Mouse (Mus musculus): ENCODE data around the gene Samd4. TPM values are rescaled to one million over a fixed set of nuclear protein-coding genes. Genes with fewer than 3 reads are reported as not detected.

Gene Samd4
- polyA plus RNA-seq, 1 experiment = 28.6 TPM

- no peak for DNase-seq (ENCODE audit: low spot score)
Measured at GRCm38 (mm10) chr14:46955574-46956043, 73.0 kb downstream of the Samd4 start.

- no peak for DNase-seq (ENCODE audit: low spot score)
Measured at GRCm38 (mm10) chr14:46956121-46956520, 73.5 kb downstream of the Samd4 start.

DNA sequence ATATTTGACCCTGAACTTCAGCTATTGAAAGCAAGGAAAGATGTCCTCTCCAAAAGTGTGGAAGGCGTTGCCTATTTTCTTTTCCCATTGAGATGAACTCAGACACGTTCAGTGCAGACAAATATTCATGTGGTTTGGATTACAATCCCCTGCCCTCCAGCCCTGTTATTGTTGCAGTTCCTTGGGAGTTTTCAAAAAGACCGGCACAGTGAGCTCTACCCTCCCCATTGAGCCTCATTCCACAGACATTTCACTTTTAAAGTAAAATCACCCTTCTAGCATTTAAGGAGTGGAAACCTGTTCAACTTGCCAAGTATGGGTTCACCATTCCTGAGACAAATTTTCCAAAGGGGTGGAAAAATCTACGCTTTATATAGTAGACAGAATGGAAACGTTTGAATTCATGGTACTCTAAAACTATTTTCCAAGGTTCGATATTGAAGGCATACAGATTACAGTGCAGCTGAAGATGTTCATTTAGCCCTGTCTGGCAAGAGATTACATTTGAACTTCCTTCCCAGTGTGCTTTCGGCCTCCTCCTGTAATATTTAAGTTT, 76.6 kb downstream of the Samd4 start:
- no peak for DNase-seq (ENCODE audit: low spot score)

DNA sequence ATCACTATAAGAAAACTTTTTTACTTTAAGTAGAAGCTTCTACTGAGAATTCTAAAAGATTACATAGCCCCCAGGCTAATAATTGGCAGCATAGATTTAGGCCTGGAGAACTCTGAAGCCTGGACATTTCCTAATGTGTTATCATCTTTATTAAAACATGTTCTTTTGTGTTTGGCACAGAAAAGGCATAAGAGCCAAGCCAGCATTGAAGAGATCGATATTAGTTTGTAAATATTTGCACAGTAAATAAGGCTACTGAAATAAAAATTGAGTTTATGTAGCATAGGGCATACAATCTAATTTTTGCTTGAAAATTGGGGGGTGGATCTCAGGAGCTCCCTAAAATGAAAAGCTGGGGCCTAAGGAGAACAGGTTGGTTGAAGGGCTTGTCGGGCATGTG, 77.2 kb downstream of the Samd4 start:
- no peak for DNase-seq (ENCODE audit: low spot score)

- no peak for DNase-seq (ENCODE audit: low spot score)
Measured at GRCm38 (mm10) chr14:46962832-46963231, 80.2 kb downstream of the Samd4 start.

DNA sequence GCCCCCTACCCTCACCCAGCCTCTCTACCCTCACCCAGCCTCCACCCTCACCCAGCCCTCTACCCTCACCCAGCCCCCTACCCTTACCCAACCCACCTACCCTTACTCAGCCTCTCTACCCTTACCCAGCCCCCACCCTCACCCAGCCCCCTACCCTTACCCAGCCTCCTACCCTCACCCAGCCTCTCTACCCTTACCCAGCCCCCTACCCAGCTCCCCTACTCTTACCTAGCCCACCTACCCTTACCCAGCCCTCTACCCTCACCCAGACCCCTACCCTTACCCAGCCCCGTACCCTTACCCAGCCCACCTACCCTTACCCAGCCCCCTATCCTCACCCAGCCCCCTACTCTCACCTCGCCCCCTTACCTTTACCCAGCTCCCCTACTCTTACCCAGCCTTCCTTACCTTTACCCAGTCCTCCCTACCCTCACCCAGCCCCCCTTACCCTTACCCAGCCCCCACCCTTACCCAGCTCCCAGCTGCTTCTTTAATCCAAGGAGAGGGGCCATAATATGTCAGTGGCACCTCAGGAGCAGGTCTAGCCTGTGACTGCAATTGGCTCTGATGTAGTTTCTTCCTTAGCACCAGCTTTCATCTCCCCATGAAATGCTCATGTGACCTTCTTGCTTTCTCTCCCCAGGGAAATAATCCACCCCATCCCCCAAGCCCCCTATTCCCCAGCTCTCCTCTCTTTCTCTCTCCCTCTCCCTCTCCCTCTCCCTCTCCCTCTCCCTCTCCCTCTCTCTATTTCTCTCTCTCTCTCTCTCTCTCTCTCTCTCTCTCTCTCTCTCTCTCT, 81.6 kb downstream of the Samd4 start:
- DNase-seq (ENCODE audit: low spot score) = no peak

DNA sequence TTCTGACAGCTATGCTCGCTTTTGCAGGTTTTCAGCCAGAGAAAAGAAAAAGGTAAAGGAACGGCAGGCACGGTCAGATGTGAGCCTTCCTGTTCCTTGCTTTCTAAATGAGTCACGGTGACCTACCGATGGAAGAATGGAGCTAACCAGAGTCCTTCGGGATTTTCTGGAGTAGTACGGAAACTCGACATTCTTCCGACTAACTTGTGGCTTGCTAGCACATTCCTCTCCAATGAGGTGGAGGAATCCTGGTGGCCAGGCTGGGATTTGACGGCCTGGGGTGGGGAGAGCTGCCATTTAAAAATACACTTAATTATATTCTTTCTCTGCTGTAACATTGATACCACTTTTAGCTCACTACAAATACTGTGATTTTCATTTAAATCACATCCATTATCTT, 83.6 kb downstream of the Samd4 start:
- DNase-seq (ENCODE audit: low spot score) = no peak

DNA sequence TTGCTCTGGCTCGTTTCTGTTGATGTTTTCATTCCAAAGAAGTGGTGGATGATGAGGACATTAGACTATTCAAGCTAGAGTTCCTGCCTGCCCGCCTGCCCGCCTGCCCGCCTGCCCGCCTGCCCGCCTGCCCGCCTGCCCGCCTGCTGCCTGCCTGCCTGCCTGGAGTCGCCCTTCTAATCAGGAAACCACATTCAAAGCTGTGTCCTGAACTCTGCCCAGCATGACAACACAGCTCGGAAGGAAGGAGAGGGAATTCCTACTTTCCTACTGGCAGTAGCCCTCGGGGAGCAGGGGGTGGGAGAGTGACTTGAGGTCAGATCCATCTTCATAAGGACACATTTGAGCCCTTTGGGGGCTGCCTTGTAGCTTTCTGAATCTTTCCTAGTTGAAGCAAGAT, 85.4 kb downstream of the Samd4 start:
- DNase-seq (ENCODE audit: low spot score) = no peak

DNA sequence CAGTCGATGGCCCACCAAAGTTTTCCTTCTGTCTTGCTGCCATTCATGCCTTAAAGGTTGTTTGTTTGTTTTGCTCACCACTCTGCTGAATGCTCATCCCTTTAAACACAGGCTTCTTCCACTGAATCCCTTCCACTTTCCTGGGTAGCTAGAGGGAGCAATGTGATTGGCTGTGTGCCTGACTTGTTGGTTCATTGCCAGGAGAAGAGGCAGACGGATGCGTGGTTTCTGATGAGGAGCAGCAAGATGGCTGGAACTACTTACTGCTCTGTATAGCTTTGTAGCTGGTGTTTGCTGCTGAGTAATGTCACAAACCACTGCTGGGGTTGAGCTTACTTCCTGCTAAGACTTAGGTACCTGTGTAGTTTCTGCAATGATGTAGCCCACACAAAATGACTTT, 88.0 kb downstream of the Samd4 start:
- DNase-seq (ENCODE audit: low spot score) = no peak

DNA sequence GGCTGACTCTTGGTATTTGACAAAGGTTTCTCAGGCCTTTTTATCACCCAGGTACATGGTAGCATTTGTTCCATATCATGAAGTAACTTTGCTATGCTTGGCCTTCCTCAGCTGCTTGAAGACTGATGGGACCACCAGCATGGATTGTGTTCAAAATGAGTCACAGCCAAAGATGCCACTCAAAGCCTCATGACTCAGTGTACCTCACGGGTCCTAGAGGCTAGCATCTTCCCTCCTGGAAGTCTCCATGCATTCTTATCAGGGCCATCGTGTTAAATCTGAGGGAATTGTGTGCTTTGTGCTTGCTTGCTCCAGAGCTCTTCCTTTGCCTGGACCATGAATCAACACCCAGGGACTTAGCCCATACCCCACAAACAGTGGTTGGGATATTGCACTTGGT, 89.1 kb downstream of the Samd4 start:
- DNase-seq (ENCODE audit: low spot score) = no peak

DNA sequence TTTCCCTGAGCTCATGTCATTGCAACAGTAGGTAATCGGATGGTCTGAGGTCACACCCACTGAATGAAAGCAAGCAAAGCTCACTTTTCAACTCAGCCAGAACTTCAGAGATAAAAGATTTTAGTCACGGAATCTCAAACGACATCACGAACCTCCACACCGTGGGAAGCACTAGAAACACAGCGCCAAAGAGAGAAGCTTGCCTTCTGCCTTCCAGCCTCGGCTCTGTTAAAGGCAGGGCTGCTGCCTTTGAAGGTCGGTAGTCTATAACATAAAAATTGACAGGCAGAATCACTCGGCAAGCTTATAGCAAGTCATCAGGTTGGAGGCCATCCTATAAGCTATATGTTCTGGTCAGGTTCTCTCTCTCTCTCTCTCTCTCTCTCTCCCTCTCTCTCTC, 92.2 kb downstream of the Samd4 start:
- DNase-seq (ENCODE audit: low spot score) = no peak

DNA sequence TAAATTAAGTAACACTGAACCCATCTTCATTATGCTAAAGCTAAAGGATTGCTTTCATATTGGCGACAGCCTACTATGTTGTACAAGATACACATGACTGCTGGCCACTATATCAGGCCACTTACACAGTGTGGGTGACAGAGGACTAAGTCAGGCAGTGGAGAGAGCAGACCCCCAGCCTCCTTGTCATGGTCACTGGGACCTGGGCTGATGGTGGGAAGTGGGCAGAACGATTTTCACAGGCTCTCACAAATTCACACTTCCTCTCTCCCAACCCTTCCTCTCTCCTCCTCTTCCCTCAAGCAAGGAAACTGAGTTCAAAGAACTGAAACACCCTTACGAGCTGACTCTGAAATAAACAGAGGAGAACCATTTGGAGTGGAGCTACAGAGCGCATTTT, 93.3 kb downstream of the Samd4 start:
- no peak for DNase-seq (ENCODE audit: low spot score)

- DNase-seq (ENCODE audit: low spot score) = no peak
Measured at GRCm38 (mm10) chr14:46976712-46977111, 94.1 kb downstream of the Samd4 start.

GRCm38 (mm10) chr14:46977660-46978059, 95.0 kb downstream of the Samd4 start:
- no peak for DNase-seq (ENCODE audit: low spot score)

GRCm38 (mm10) chr14:46979172-46979571, 96.5 kb downstream of the Samd4 start:
- DNase-seq (ENCODE audit: low spot score) = no peak

GRCm38 (mm10) chr14:46980736-46981438, 98.2 kb downstream of the Samd4 start:
- no peak for DNase-seq (ENCODE audit: low spot score)

DNA sequence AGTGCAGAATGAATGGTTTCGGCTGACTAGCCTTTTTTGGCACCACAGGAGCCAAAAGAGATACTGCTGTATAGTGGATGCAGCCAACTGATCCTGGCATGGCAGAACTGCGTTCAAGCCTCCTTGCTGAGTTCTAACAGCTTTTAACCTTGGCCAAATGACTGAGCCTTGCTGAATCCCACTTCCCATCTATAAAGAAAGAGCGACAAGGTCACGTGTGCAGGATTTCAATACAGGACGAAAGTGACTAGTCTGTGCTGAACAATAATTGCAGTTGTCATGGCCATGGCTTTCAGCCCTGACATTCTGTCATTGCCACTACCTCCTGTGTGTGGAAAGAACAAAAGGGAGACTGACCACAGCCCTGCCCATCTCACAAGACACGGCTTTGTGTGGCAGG, 99.5 kb downstream of the Samd4 start:
- DNase-seq (ENCODE audit: low spot score) = no peak

GRCm38 (mm10) chr14:46984542-46985125, 102.0 kb downstream of the Samd4 start:
- no peak for DNase-seq (ENCODE audit: low spot score)

DNA sequence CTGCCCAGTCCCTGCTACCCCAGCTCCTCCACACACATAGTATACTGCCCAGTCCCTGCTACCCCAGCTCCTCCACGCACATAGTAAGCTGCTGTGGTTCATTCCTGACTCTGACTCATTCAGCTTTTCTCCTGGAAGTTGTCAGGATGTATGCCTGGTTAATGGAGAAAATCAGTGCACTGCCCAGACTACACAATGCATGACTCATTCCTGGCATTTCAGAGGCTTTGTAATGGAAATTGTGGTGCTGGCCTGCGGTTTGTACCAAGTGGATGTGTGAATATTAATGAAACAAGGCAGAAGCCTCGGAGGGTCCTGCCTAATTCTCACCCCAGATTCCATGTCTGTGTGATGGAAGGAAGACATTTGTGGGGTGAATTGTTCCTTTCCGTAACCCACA, 107.0 kb downstream of the Samd4 start:
- no peak for DNase-seq (ENCODE audit: low spot score)

DNA sequence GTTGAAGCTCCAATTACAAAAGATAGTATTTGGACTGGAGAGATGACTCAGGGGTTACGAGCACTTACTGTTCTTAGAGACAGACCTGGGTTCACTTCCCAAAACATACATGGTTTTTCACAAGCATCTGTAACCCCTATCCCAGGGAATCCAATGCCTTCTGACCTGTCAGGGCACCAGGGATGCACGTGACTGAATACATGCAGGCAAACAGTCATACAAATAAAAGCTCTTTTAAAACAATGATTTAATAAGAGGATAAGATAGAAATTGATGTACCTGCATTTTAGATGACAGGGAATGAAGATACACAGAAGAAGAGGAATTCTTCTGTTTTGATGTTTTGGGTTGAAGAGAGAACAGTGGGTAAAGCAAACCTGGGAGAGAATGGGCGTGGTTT, 107.8 kb downstream of the Samd4 start:
- no peak for DNase-seq (ENCODE audit: low spot score)

GRCm38 (mm10) chr14:46994704-46995103, 112.0 kb downstream of the Samd4 start:
- no peak for DNase-seq (ENCODE audit: low spot score)

DNA sequence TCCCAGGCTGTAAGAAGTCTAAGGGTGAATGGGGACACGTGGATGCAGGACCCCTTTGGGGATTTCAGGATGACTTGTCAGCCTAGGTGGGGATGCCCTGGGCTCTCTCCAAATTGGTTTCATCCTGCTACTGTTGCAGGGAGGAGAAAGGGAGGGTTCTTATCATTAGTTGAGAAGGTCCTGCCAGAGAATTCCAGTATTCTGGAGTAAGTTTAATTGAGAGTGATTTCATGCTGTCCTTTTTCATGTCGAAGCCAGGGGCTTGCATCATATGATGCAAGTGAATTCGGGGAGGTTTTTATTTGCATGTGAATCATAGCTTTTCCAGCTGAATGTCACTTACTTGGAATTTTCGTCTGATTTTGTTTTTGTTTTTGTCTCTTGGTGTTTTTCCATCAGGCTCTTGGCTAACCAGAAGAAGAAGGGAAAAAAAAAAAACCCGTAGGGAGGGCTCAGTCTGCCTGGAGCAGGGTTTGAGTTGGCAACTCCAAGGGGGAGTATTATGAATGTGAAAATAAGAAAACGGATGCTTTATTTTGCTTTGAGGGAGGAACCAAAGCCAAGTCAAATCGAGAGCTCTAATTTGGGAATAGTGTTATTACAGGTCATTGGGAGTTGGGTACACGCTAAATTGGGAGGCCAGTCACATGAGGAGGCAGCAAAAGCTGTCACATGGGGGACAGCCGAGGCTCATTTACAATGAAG, 116.8 kb downstream of the Samd4 start:
- no peak for DNase-seq (ENCODE audit: low spot score)

All from urinary bladder, adult 2 months (tissue).